ENCODE assay signal across 18 mouse cellular contexts in genomic region chr7:16001691-16002090, GRCm38 (mm10). TPM values are rescaled to one million over a fixed set of nuclear protein-coding genes. Genes with fewer than 3 reads are reported as not detected.
DNase-seq lines count a peak whose midpoint lies in the region; ATAC-seq and TF ChIP-seq lines count a peak whose summit lies in the region.
"Had no signal": no experiment of that assay in that cellular context is flagged by ENCODE, and none has a peak within 500 bp of the region (broad histone marks: within the 10 kb centered on the region; RNA-seq: fewer than 3 reads in every experiment).

No protein-coding gene starts in this region.

- intact Hi-C loops in heart, postnatal 25 days (cut with DNase I), result no loop called here

- no peak for ATAC-seq in heart, embryonic 15.5 days (replicated peaks; ENCODE audit: insufficient number of reproducible peaks, insufficient read depth, low FRiP score, low read depth)
- ATAC-seq in hindbrain, embryonic 13.5 days (ENCODE audit: low FRiP score), result no peak
- ATAC-seq: hindbrain, postnatal 0 days had no signal

- 87% methylated on average over 1 of the region's 1 CpGs for WGBS in heart, embryonic 15.5 days
- WGBS in macrophage (ENCODE audit: missing documents), result 33% methylated on average over 1 of the region's 1 CpGs
- WGBS in hindbrain, embryonic 13.5 days, result 96% methylated on average over 1 of the region's 1 CpGs

- H3K9me3 ChIP-seq in heart, embryonic 15.5 days (replicated peaks), result no peaks in the 10 kb centered on the region
- H3K9me3 ChIP-seq in MEL (replicated peaks; ENCODE audit: insufficient read depth, low read length), result no peaks in the 10 kb centered on the region
- H3K9me3 ChIP-seq in hindbrain, embryonic 13.5 days, result no peaks in the 10 kb centered on the region
- H3K9me3 ChIP-seq: heart, embryonic 10.5 days; liver, embryonic 15.5 days; midbrain, embryonic 12.5 days had no signal

- H3K79me2 ChIP-seq in MEL (ENCODE audit: control insufficient read depth, insufficient read depth, low read length, poor library complexity) (no peaks in the 10 kb centered on the region), macrophage (ENCODE audit: inconsistent target) (peaks cover 72% of the 10 kb centered on the region)

- peaks cover 34% of the 10 kb centered on the region for H3K4me1 ChIP-seq in heart, embryonic 15.5 days (replicated peaks)
- H3K4me1 ChIP-seq in MEL (ENCODE audit: control insufficient read depth in 1 of 2, insufficient read depth in 2 of 2, low read length in 2 of 2), result peaks cover 15 to 25% of the 10 kb centered on the region in 2 experiments
- H3K4me1 ChIP-seq in hindbrain, embryonic 13.5 days (replicated peaks), result 0 out of 2 replicates have a peak, but pooled peaks cover 10% of the 10 kb centered on the region

- no peak for TF ChIP-seq CTCF in MEL (IDR thresholded peaks at IDR 0.05 in 2 of 3, conservative IDR thresholded peaks at IDR 0.05 in 1 of 3; ENCODE audit: control insufficient read depth in 1 of 3, insufficient read depth in 1 of 3, low read depth in 2 of 3, low read length in 3 of 3, poor library complexity in 1 of 3, severe bottlenecking in 1 of 3)

- peak overlapping the region; percentile 10; the same call in 1 of the 2 replicates for H3K4me2 ChIP-seq in heart, embryonic 15.5 days
- no peak overlapping the region for H3K4me2 ChIP-seq in hindbrain, embryonic 13.5 days
- H3K4me2 ChIP-seq: forebrain, embryonic 12.5 days; liver, embryonic 15.5 days; midbrain, embryonic 12.5 days had no signal

- H3K4me3 ChIP-seq in heart, embryonic 15.5 days, result no peak overlapping the region
- H3K4me3 ChIP-seq in MEL (ENCODE audit: control insufficient read depth in 1 of 2, insufficient read depth in 1 of 2, low read depth in 2 of 2, low read length in 2 of 2), result no peak overlapping the region
- no peak overlapping the region for H3K4me3 ChIP-seq in macrophage (ENCODE audit: inconsistent target)
- H3K4me3 ChIP-seq in hindbrain, embryonic 13.5 days, result no peak overlapping the region
- H3K4me3 ChIP-seq: forebrain, embryonic 12.5 days; heart, embryonic 10.5 days; liver, embryonic 15.5 days; midbrain, embryonic 12.5 days had no signal

- no peak for TF ChIP-seq POLR2A in MEL (IDR thresholded peaks at IDR 0.05; ENCODE audit: control insufficient read depth in 1 of 2, insufficient read depth in 1 of 2, low read depth in 1 of 2, low read length in 2 of 2, poor library complexity in 1 of 2)

- no peak for DNase-seq in heart, postnatal 25 days (ENCODE audit: low spot score)
- peak; percentile 75 for DNase-seq in CD4-positive helper T cell, adult 2 months (ENCODE audit: low read depth, low spot score)
- DNase-seq in MEL (ENCODE audit: low read depth, low spot score), result peak; percentile 28
- DNase-seq in testis, postnatal 10 days (ENCODE audit: low spot score), result no peak
- no peak for DNase-seq in cerebellum, adult 11 months
- DNase-seq: cerebellum, adult 9-11 months; spleen, adult 18-20 months had no signal

- TF ChIP-seq RAD21 in MEL (IDR thresholded peaks at IDR 0.05; ENCODE audit: low read depth, low read length), result no peak

- H3K27me3 ChIP-seq in heart, embryonic 15.5 days, result no peaks in the 10 kb centered on the region
- H3K27me3 ChIP-seq in MEL (ENCODE audit: control insufficient read depth in 1 of 2, insufficient read depth in 2 of 2, low read length in 2 of 2), result no peaks in the 10 kb centered on the region
- H3K27me3 ChIP-seq in hindbrain, embryonic 13.5 days, result no peaks in the 10 kb centered on the region
- H3K27me3 ChIP-seq: CH12.LX; forebrain, embryonic 12.5 days; liver, embryonic 15.5 days; midbrain, embryonic 12.5 days had no signal

- peaks cover 7% of the 10 kb centered on the region; the same call in 1 of the 2 replicates for H3K36me3 ChIP-seq in heart, embryonic 15.5 days
- H3K36me3 ChIP-seq in MEL (ENCODE audit: control insufficient read depth in 1 of 2, insufficient read depth in 2 of 2, low read length in 2 of 2), result peaks cover 0 to 20% of the 10 kb centered on the region in 2 experiments; a peak in 3 of 4 replicates
- peaks cover 16% of the 10 kb centered on the region for H3K36me3 ChIP-seq in macrophage (ENCODE audit: inconsistent target)
- H3K36me3 ChIP-seq in hindbrain, embryonic 13.5 days, result peaks cover 24% of the 10 kb centered on the region

- no peak for TF ChIP-seq EP300 in MEL (IDR thresholded peaks at IDR 0.05; ENCODE audit: low read depth in 1 of 2, low read length in 2 of 2)

- no peak overlapping the region for H3K9ac ChIP-seq in heart, embryonic 15.5 days
- H3K9ac ChIP-seq in MEL (ENCODE audit: control insufficient read depth, low read depth, low read length, poor library complexity, severe bottlenecking), result no peak overlapping the region
- H3K9ac ChIP-seq in hindbrain, embryonic 13.5 days, result no peak overlapping the region
- H3K9ac ChIP-seq: forebrain, embryonic 12.5 days; liver, embryonic 15.5 days; midbrain, embryonic 12.5 days had no signal

- peak overlapping the region; percentile 60 for H3K27ac ChIP-seq in heart, embryonic 15.5 days
- H3K27ac ChIP-seq in MEL (ENCODE audit: control insufficient read depth, low read depth, low read length) (no peak overlapping the region), macrophage (peak overlapping the region; percentile 76)
- H3K27ac ChIP-seq in hindbrain, embryonic 13.5 days, result no peak overlapping the region
- H3K27ac ChIP-seq: forebrain, embryonic 12.5 days; heart, embryonic 10.5 days; hindbrain, postnatal 0 days; midbrain, embryonic 12.5 days had no signal

TF ChIP-seq in MEL, 35 proteins besides CTCF, POLR2A, EP300 and RAD21 (continues in another document):
- no peak for TF ChIP-seq MEF2A (IDR thresholded peaks at IDR 0.05; ENCODE audit: extremely low read depth, insufficient replicate concordance, low read depth, low read length, poor library complexity, severe bottlenecking)
- TF ChIP-seq UBTF (IDR thresholded peaks at IDR 0.05; ENCODE audit: borderline replicate concordance, insufficient read depth, low read depth, low read length), result no peak
- no peak for TF ChIP-seq SIN3A (IDR thresholded peaks at IDR 0.05; ENCODE audit: low read length)
- no peak for TF ChIP-seq ZMIZ1 (IDR thresholded peaks at IDR 0.05; ENCODE audit: low read depth, low read length)
- TF ChIP-seq MYB (IDR thresholded peaks at IDR 0.05; ENCODE audit: low read depth, low read length), result no peak
- no peak for TF ChIP-seq MAFK (IDR thresholded peaks at IDR 0.05; ENCODE audit: borderline replicate concordance, low read depth, low read length)

RNA-seq across cellular contexts. Expression of gene Ehd2, which starts 34.3 kb away (rescaled TPM):
- 62.8 TPM in 2 replicates for polyA plus RNA-seq in heart, embryonic 15.5 days (2015; fragmentation: Nextera tagmentation; extraction: Ambion mirVana)
- total RNA-seq in heart, postnatal 25 days (2021), result 100 to 1,000 TPM; 112 to 129 TPM
- 2.5 and 3.2 TPM in 2 replicates for total RNA-seq in MEL (2012; rRNA removed)
- polyA plus RNA-seq in MEL (2012; ENCODE audit: insufficient read depth in 1 of 2, insufficient read length in 2 of 2, low read depth in 1 of 2, low replicate concordance in 2 of 2, missing spikeins in 1 of 2) (1 to 10 TPM in 1 of 2 experiments, not detected in 1; 6.2 TPM), macrophage (2018) (0.04 to 0.12 TPM in 2 of 3 replicates, not detected in the other)
- 10 to 100 TPM in 1 of 26 experiments, under 1 TPM in 4, not detected in 21; 0.21 to 10.3 (median 0.29) TPM for total RNA-seq in macrophage (2018; cell fraction: chromatin; rRNA removed)
- total RNA-seq in macrophage (2018; cell fraction: cytosol; rRNA removed), result under 1 TPM in 8 of 26 experiments, not detected in 18; 0.03 to 0.05 (median 0.04) TPM
- total RNA-seq in macrophage (2018; cell fraction: nucleus; rRNA removed), result 1 to 10 TPM in 1 of 26 experiments, under 1 TPM in 5, not detected in 20; 0.11 to 2.1 (median 0.12) TPM
- 5.2 and 6.4 TPM in 2 replicates for polyA plus RNA-seq in hindbrain, embryonic 13.5 days (2015; fragmentation: Nextera tagmentation; extraction: Ambion mirVana)

RNA-seq across cellular contexts. Expression of gene Bicra, which starts 46.0 kb away (rescaled TPM):
- polyA plus RNA-seq in heart, embryonic 15.5 days (2015; fragmentation: Nextera tagmentation; extraction: Ambion mirVana), result 3.5 and 5.7 TPM in 2 replicates
- total RNA-seq in heart, postnatal 25 days (2021), result 1 to 10 TPM; 7.1 to 8.3 TPM
- 0.81 and 1.5 TPM in 2 replicates for total RNA-seq in MEL (2012; rRNA removed)
- 10 to 100 TPM in 1 of 2 experiments, not detected in 1; 14.1 TPM for polyA plus RNA-seq in MEL (2012; ENCODE audit: insufficient read depth in 1 of 2, insufficient read length in 2 of 2, low read depth in 1 of 2, low replicate concordance in 2 of 2, missing spikeins in 1 of 2)
- 10 to 100 TPM in 21 of 26 experiments, 1 to 10 TPM in 5; 2.6 to 51.8 (median 35.5) TPM for total RNA-seq in macrophage (2018; cell fraction: chromatin; rRNA removed)
- total RNA-seq in macrophage (2018; cell fraction: cytosol; rRNA removed), result 10 to 100 TPM in 19 of 26 experiments, 1 to 10 TPM in 7; 1.7 to 15.8 (median 12.4) TPM
- 10 to 100 TPM in 18 of 26 experiments, 1 to 10 TPM in 8; 2.2 to 36.7 (median 24.6) TPM for total RNA-seq in macrophage (2018; cell fraction: nucleus; rRNA removed)
- polyA plus RNA-seq in macrophage (2018), result 4.9 to 8.7 TPM (median 8.4 TPM) in 3 replicates
- polyA plus RNA-seq in hindbrain, embryonic 13.5 days (2015; fragmentation: Nextera tagmentation; extraction: Ambion mirVana), result 8.2 and 8.4 TPM in 2 replicates

RNA-seq across cellular contexts. Expression of gene Nop53, which starts 55.8 kb away (rescaled TPM):
- polyA plus RNA-seq in heart, embryonic 15.5 days (2015; fragmentation: Nextera tagmentation; extraction: Ambion mirVana), result 118 and 124 TPM in 2 replicates
- 100 to 1,000 TPM; 123 to 127 TPM for total RNA-seq in heart, postnatal 25 days (2021)
- 310 and 359 TPM in 2 replicates for total RNA-seq in MEL (2012; rRNA removed)
- polyA plus RNA-seq in MEL (2012; ENCODE audit: insufficient read depth in 1 of 2, insufficient read length in 2 of 2, low read depth in 1 of 2, low replicate concordance in 2 of 2, missing spikeins in 1 of 2), result 100 to 1,000 TPM in 1 of 2 experiments, not detected in 1; 482 TPM
- total RNA-seq in macrophage (2018; cell fraction: chromatin; rRNA removed), result 10 to 100 TPM; 18.8 to 62.8 (median 31.4) TPM
- total RNA-seq in macrophage (2018; cell fraction: cytosol; rRNA removed), result 100 to 1,000 TPM in 10 of 26 experiments, 10 to 100 TPM in 16; 76.7 to 132 (median 96.0) TPM
- total RNA-seq in macrophage (2018; cell fraction: nucleus; rRNA removed), result 10 to 100 TPM; 24.6 to 58.1 (median 43.6) TPM
- polyA plus RNA-seq in macrophage (2018), result 77.7 to 125 TPM (median 94.2 TPM) in 3 replicates
- 133 and 135 TPM in 2 replicates for polyA plus RNA-seq in hindbrain, embryonic 13.5 days (2015; fragmentation: Nextera tagmentation; extraction: Ambion mirVana)

RNA-seq across cellular contexts. Expression of gene Zfp541, which starts 59.9 kb away (rescaled TPM):
- polyA plus RNA-seq in heart, embryonic 15.5 days (2015; fragmentation: Nextera tagmentation; extraction: Ambion mirVana), result not detected in 2 replicates
- total RNA-seq in heart, postnatal 25 days (2021), result not detected
- not detected in 2 replicates for total RNA-seq in MEL (2012; rRNA removed)
- polyA plus RNA-seq in MEL (2012; ENCODE audit: insufficient read depth in 1 of 2, insufficient read length in 2 of 2, low read depth in 1 of 2, low replicate concordance in 2 of 2, missing spikeins in 1 of 2) (under 1 TPM in 1 of 2 experiments, not detected in 1; 0.01 TPM), macrophage (2018) (not detected in 3 replicates)
- total RNA-seq in macrophage (2018; cell fraction: chromatin; rRNA removed), result 1 to 10 TPM in 17 of 26 experiments, under 1 TPM in 9; 0.62 to 2.3 (median 1.2) TPM
- total RNA-seq in macrophage (2018; cell fraction: cytosol; rRNA removed), result under 1 TPM in 13 of 26 experiments, not detected in 13; under 0.01 to 0.15 (median 0.04) TPM
- under 1 TPM; 0.14 to 0.68 (median 0.39) TPM for total RNA-seq in macrophage (2018; cell fraction: nucleus; rRNA removed)
- polyA plus RNA-seq in hindbrain, embryonic 13.5 days (2015; fragmentation: Nextera tagmentation; extraction: Ambion mirVana), result 0.09 TPM in 2 replicates
- total RNA-seq: gastrocnemius, adult 8-10 months had no signal
- polyA plus RNA-seq: embryonic facial prominence, embryonic 11.5 days; forebrain, embryonic 12.5 days; heart, embryonic 10.5 days; liver, embryonic 15.5 days; midbrain, embryonic 12.5 days had no signal

Comparison
In these comparisons a context has a peak if more than half of its experiments do, and no peak if none do; other contexts are left out.
1. H3K27ac ChIP-seq: peak in heart, embryonic 15.5 days (single experiment) and macrophage (single experiment); none in MEL (single experiment) and hindbrain, embryonic 13.5 days (single experiment).
2. DNase-seq: peak in CD4-positive helper T cell, adult 2 months (single experiment) and MEL (single experiment); none in heart, postnatal 25 days (single experiment), testis, postnatal 10 days (single experiment) and cerebellum, adult 11 months (single experiment).